Mouse (Mus musculus) kidney, postnatal 25 days (tissue): ENCODE data around the gene Tmem179b.
A peak's percentile ranks its signal among the peaks of the same experiment; 100 is the strongest.

Experiments used
- DNase-seq, 2 experiments: peaks; one replicate each; pipeline ENCODE4 v3.0.0; 2021; ENCODE audit warnings: mixed read lengths in 2 of 2

Gene Tmem179b

GRCm38 (mm10) chr19:8774086-8774835 is at the start of gene Tmem179b:
Tmem179b (minus strand) TSS chr19:8774467.
- peak; percentile 97 for DNase-seq

- DNase-seq, result no peak
Observed at GRCm38 (mm10) chr19:8822696-8823095, 48.4 kb upstream of the Tmem179b start.

- peak in 1 of 2 experiments; percentile 47 for DNase-seq
Observed at GRCm38 (mm10) chr19:8821146-8821545, 46.9 kb upstream of the Tmem179b start.

- DNase-seq, result peak in 1 of 2 experiments; percentile 25
Observed at GRCm38 (mm10) chr19:8820424-8820956, 46.2 kb upstream of the Tmem179b start.

- DNase-seq, result peak; percentile 99 to 100
Observed at GRCm38 (mm10) chr19:8819596-8820423, 45.5 kb upstream of the Tmem179b start, which contains the start of gene Hnrnpul2. Hnrnpul2 (plus strand) TSS chr19:8820010.

- DNase-seq, result peak; percentile 98 to 99
Observed at GRCm38 (mm10) chr19:8818801-8819595, 44.7 kb upstream of the Tmem179b start, which contains the start of gene Ttc9c. Ttc9c (minus strand) TSS chr19:8819333.

- peak in 1 of 2 experiments; percentile 43 for DNase-seq
Observed at GRCm38 (mm10) chr19:8818301-8818798, 44.1 kb upstream of the Tmem179b start.

GRCm38 (mm10) chr19:8817001-8817400 is 42.7 kb upstream of the Tmem179b start:
- DNase-seq, result no peak

- peak; percentile 48 to 50 for DNase-seq
Observed at GRCm38 (mm10) chr19:8815812-8816211, 41.5 kb upstream of the Tmem179b start.

GRCm38 (mm10) chr19:8806810-8807209 is 32.5 kb upstream of the Tmem179b start:
- DNase-seq, result no peak

- no peak for DNase-seq
Observed at GRCm38 (mm10) chr19:8803879-8804660, 29.8 kb upstream of the Tmem179b start.

- DNase-seq, result no peak
Observed at GRCm38 (mm10) chr19:8803204-8803780, 29.0 kb upstream of the Tmem179b start.

GRCm38 (mm10) chr19:8802130-8802821 is 28.0 kb upstream of the Tmem179b start, which contains the start of gene Zbtb3:
Zbtb3 (plus strand) TSS chr19:8802555.
- peak; percentile 96 to 99 for DNase-seq

- no peak for DNase-seq
Observed at GRCm38 (mm10) chr19:8798947-8799315, 24.7 kb upstream of the Tmem179b start.

GRCm38 (mm10) chr19:8798264-8798946 is 24.1 kb upstream of the Tmem179b start, which contains the start of gene Polr2g:
Polr2g (minus strand) TSS chr19:8798577.
- DNase-seq, result peak; percentile 94 to 96

- DNase-seq, result no peak
Observed at GRCm38 (mm10) chr19:8790171-8790570, 15.9 kb upstream of the Tmem179b start.

- DNase-seq, result no peak
Observed at GRCm38 (mm10) chr19:8789171-8789570, 14.9 kb upstream of the Tmem179b start.

GRCm38 (mm10) chr19:8788521-8788920 is 14.3 kb upstream of the Tmem179b start:
- no peak for DNase-seq

- DNase-seq, result peak; percentile 98
Observed at GRCm38 (mm10) chr19:8786008-8786781, 11.9 kb upstream of the Tmem179b start, which contains the start of gene Taf6l. Taf6l (minus strand) TSS chr19:8786417.
